Mouse (Mus musculus): ENCODE measurements around the gene Arrdc2.

The Arrdc2 gene

GRCm38 (mm10) chr8:70808239-70808638, 31.3 kb downstream of the Arrdc2 start, which contains the start of gene Il12rb1:
Gene Il12rb1, plus strand, starts transcription at chr8:70808449.
- 86% methylated on average over 5 of the region's 5 CpGs for WGBS

GRCm38 (mm10) chr8:70807304-70807703, 32.2 kb downstream of the Arrdc2 start:
- 48% methylated on average over 1 of the region's 1 CpGs for WGBS

- 73% methylated on average over 4 of the region's 4 CpGs for WGBS
Observed at GRCm38 (mm10) chr8:70806541-70806940, 33.0 kb downstream of the Arrdc2 start.

GRCm38 (mm10) chr8:70804481-70805206, 34.9 kb downstream of the Arrdc2 start, which contains the start of gene Mast3:
Gene Mast3, minus strand, starts transcription at chr8:70805054.
- 1% methylated on average over 45 of the region's 45 CpGs for WGBS

GRCm38 (mm10) chr8:70803761-70804480, 35.6 kb downstream of the Arrdc2 start:
- 2% methylated on average over 47 of the region's 47 CpGs for WGBS

GRCm38 (mm10) chr8:70802786-70803510, 36.6 kb downstream of the Arrdc2 start:
- 55% methylated on average over 11 of the region's 11 CpGs for WGBS

GRCm38 (mm10) chr8:70801830-70802229, 37.7 kb downstream of the Arrdc2 start:
- 59% methylated on average over 1 of the region's 1 CpGs for WGBS

GRCm38 (mm10) chr8:70801156-70801555, 38.4 kb downstream of the Arrdc2 start:
- WGBS: 11% methylated on average over 15 of the region's 15 CpGs

GRCm38 (mm10) chr8:70800648-70801047, 38.9 kb downstream of the Arrdc2 start:
- WGBS: 47% methylated on average over 10 of the region's 10 CpGs

- WGBS: 10% methylated on average over 15 of the region's 15 CpGs
Observed at GRCm38 (mm10) chr8:70798281-70798680, 41.2 kb downstream of the Arrdc2 start.

- WGBS: under 1% methylated on average over 53 of the region's 57 CpGs
Observed at GRCm38 (mm10) chr8:70797081-70798070, 42.1 kb downstream of the Arrdc2 start.

- 4% methylated on average over 54 of the region's 54 CpGs for WGBS
Observed at GRCm38 (mm10) chr8:70796403-70797080, 43.0 kb downstream of the Arrdc2 start.

- WGBS: 83% methylated on average over 2 of the region's 2 CpGs
Observed at GRCm38 (mm10) chr8:70795370-70795769, 44.1 kb downstream of the Arrdc2 start.

GRCm38 (mm10) chr8:70794215-70794614, 45.3 kb downstream of the Arrdc2 start:
- 77% methylated on average over 2 of the region's 2 CpGs for WGBS

- WGBS: under 1% methylated on average over 20 of the region's 20 CpGs
Observed at GRCm38 (mm10) chr8:70792700-70793099, 46.8 kb downstream of the Arrdc2 start.

GRCm38 (mm10) chr8:70791975-70792691, 47.4 kb downstream of the Arrdc2 start:
- whole genome bisulfite sequencing: 3% methylated on average over 58 of the region's 58 CpGs

GRCm38 (mm10) chr8:70791294-70791701, 48.2 kb downstream of the Arrdc2 start:
- WGBS: 39% methylated on average over 7 of the region's 7 CpGs

- 50% methylated on average over 8 of the region's 8 CpGs for WGBS
Observed at GRCm38 (mm10) chr8:70790846-70791245, 48.7 kb downstream of the Arrdc2 start.

GRCm38 (mm10) chr8:70789046-70789445, 50.5 kb downstream of the Arrdc2 start:
- 65% methylated on average over 10 of the region's 10 CpGs for WGBS
